Mouse (Mus musculus) cerebellum, adult 2 months (tissue): ENCODE measurements at regions not wholly inside any gene's neighbourhood (a gene's known extent, or its start where the extent isn't known, plus 50 kb on each side); places are given as distances from the start of the nearest gene placed in this dataset.

Experiments used
- CTCF ChIP-seq: fragments of 200-500 bp; IDR thresholded peaks from 2 replicates; pipeline ENCODE4 v1.5.1; 2011; ENCODE audit warnings: low read depth, mild to moderate bottlenecking, control low read depth, low read length, moderate library complexity, borderline replicate concordance; ENCODE audit not compliant: insufficient read depth
- POLR2A ChIP-seq: fragments of 200-500 bp; IDR thresholded peaks from 2 replicates; pipeline ENCODE4 v1.6.1; 2011; ENCODE audit warnings: low read length, control low read depth, borderline replicate concordance; ENCODE audit not compliant: insufficient read depth

DNA sequence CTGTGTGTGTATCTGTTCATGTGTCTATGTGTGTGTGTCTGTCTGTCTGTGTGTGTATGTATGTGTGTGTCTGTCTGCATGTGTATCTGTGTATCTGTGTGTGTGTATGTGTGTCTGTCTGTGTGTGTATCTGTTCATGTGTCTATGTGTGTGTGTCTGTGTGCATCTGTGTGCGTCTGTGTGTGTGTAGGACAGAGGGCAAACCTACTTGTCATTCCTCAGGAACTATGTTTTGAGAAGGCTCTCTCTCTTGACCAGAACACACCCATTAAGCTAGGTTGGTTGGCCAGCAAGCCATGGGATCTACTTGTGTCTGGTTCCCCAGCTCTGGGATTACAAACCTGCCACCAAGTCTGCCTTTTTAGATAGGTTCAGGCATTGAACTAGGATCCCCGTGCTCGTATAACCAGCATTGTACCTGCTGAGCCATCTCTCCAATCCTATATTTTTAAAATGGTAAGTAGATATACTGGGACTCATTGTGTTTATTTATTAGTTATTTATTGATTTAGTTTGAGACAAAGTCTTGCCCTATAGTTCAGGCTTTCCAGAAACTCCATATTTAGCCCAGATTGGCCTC, 58.9 kb upstream of the Cpsf6 start:
- no peak for TF ChIP-seq POLR2A
- TF ChIP-seq CTCF: no peak
